Mouse (Mus musculus) yolk sac, embryonic 10.5 days (tissue): ENCODE results near the gene Wfdc3.
"Not testable (repeated sequence)": the region's sequence is repeated elsewhere in the genome, so short reads cannot be mapped to it uniquely, and the experiment has no call there.

Source experiments
- DNase-seq: peaks from one replicate; pipeline ENCODE4 v3.0.0-alpha.2; 2017; ENCODE audit warnings: low spot score

Wfdc3 gene

DNA sequence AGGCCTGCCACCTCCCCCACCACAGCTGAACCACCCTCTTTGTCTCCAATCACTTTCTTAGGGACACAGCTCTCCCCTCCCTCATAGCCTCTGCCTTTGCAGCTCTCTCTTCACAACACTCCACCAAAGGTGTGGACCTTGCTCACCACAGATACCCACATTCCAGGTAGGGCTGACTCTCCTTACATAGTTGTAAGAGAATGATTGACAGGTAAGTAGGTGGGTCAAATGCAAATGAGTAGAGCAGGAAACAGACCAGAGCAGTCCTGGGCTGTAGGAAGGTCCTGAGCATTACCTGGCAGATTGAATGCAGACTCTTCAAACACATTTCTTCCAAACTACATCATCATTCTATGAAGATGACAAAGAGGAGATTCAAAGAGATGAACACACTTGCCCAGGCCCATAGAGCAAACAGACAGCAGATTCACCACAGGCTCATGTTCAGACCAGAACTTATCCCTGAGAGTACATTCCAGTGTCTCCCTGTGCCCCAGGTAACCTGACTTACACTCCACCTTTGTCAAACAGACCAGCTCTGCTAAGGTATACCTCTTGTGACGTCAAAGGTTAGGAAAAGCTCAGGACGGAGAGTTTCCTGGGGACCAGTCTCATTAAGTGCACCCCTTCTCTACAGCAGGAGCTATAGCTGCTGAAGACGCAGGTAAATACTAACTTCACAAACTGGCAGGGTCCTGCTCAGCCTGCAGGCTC, 8.2 kb downstream of the Wfdc3 start:
- peak; percentile 65 for DNase-seq

DNA sequence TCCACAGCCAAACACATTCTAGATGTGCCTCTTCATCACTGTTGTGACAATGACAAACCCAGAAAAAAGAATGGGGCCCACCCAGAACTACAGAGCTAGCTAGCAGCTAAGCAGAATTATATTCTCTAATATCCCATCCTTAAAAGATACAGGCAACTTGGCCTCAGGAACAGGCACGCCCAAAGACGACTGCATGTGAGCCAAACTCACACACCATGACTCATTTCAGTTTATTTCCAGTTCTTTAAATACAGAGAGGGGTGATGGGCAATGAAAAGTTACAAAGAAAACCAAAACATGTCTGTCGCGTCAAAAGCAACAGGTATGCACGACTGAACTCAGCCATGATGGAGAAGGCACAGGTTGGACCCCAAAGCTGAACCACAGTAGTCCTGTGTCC, 10.3 kb downstream of the Wfdc3 start:
- no peak for DNase-seq

DNA sequence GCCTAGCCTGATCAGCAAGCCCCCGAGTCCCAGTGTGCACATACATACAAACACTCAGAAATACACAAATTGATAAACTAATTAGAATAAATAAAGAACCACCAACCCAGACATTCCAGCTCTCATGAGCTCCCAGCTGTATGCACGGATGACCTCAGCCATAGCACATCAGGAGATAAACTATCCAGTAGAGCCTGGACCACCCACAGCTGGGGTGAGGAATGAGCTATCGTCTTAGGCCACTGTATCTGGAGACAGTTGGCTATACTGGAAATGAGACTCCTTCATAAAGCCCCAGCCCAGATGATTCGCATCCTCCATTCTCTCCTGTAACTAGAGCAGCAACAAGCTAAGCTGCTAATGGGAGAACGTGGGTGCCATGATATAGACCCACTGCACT, 10.9 kb downstream of the Wfdc3 start:
- DNase-seq: no peak

DNA sequence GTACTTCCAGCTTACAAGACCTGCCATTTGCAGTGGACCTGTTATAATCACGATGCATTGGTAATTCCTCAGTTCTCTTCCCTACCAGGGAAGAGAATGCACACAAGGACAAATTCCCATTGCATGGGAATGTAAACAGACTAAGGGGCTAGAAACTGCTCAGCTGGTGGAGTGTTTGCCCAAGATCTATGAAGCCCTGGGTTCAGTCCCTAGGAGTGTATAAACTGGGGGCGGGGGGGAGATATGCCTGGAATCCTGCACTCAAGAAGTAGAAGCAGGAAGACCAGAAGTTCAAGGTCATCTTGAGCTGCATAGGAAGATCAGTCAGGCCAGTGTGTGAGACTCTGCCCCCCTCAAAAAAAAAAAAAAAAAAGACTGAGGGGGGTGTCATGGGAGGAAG, 12.5 kb downstream of the Wfdc3 start:
- DNase-seq: peak; percentile 47

GRCm38 (mm10) chr2:164731719-164732118, 14.0 kb downstream of the Wfdc3 start:
- no peak for DNase-seq

- peak; percentile 60 for DNase-seq
Observed at GRCm38 (mm10) chr2:164725895-164726619, 19.7 kb downstream of the Wfdc3 start.

DNA sequence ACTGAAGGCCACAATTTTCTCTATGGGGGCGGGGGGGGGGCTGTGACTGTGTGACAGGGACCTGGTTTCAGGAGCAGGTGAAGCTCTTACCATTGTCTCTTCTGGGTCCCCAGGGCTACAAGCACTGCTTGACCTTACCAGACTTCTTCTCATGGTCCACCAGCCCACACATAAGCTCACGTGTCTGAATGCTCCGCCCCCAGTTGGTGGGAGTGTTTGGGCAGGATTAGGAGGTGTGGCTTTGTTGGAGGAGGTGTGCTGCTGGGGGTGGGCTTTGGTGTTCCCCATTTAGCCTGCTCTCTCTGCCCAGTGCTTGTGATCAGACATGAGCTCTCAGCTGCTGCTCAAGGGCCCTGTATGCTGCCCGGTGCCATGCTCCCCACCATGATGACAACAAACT, 22.5 kb downstream of the Wfdc3 start:
- no peak for DNase-seq

- DNase-seq: not testable (repeated sequence)
Observed at GRCm38 (mm10) chr2:164716194-164716786, 29.4 kb downstream of the Wfdc3 start.

- no peak for DNase-seq
Observed at GRCm38 (mm10) chr2:164715005-164715404, 30.7 kb downstream of the Wfdc3 start, which contains the start of gene Spint5. Spint5 (plus strand) TSS chr2:164715305.

GRCm38 (mm10) chr2:164705991-164706390, 39.7 kb downstream of the Wfdc3 start:
- DNase-seq: no peak

GRCm38 (mm10) chr2:164705328-164705727, 40.4 kb downstream of the Wfdc3 start:
- DNase-seq: peak; percentile 16

GRCm38 (mm10) chr2:164704235-164704634, 41.5 kb downstream of the Wfdc3 start:
- no peak for DNase-seq

GRCm38 (mm10) chr2:164701761-164702160, 44.0 kb downstream of the Wfdc3 start:
- DNase-seq: no peak

GRCm38 (mm10) chr2:164700959-164701358, 44.8 kb downstream of the Wfdc3 start:
- no peak for DNase-seq

DNA sequence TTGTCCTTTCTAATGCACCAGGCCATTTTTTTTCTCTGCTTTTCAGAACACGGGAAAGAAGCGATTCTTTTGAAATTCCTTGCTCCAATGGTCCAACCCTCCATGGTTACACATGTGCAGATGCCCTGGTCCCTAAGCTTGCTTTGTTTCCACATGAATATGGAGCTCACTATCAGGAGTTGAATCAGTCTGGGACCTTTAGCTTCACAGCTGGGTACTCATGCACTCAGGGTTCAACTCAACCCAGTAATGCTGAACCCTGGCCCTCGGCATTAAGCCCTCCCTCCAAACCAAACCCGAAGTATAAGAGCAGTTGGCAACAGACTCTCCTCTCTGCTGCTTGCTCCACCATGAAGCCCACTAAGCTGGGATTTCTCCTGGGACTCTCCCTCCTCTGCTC, 47.5 kb downstream of the Wfdc3 start, which contains the start of gene Spint4:
TSS of gene Spint4 (plus strand) at position 301 of the 400 bp plus-strand sequence.
- DNase-seq: no peak

GRCm38 (mm10) chr2:164684807-164685206, 60.9 kb downstream of the Wfdc3 start, which contains the start of gene Wfdc13:
Wfdc13 (plus strand) TSS chr2:164685107.
- DNase-seq: no peak
